Mouse (Mus musculus): ENCODE results near the gene Cnnm4.

The Cnnm4 gene

DNA sequence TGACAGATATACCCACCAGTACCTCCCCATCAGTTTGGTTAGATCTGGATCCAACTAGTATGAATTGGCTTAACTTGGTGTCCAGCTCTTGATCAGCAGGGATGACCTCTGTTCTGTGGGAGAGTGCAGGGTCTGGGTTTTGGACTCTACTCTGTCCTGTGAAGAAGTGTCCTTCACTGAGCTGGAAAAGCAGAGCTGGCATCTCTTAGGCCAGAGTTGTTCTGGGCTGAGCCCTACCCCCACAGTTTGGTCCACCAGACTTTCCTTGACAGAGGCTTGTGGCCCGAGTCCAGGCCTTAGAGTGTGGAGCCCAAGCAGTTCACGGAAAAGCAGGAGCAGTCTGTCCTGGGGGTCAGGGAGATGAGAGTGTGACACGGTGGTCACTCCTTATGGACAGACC is 3.2 kb downstream of the Cnnm4 start:
- DNase-seq, result peak; percentile 51 to 57

DNA sequence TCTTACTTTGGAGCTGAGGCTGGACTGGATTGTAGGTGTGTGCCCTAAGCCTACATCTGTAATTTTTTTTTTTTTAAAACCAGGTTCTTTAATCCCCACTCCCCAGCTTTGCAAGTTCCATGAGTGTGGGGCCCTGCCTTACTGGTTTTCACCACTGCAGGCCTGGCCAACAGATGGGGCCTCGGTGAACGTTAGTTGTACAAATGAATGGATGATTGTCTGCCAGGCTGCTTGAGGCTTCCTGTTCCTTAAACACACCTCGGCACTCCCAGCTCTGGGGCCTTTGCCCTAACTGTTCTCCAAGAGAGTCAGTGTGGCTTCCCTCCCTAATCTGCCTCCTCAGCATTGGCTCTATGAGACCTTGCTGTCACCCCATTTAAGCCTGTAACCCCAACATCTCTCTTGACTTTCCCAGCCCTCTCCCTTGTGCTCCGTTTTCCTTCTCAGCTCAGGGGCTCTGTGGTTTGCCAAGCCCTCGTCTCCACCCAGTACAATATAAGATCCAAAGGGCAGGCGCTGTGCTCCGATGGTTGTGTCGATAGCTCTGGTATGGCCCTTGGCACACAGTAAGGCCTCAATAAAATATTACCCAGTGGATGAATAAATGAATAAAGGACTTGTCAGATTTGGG is 4.2 kb downstream of the Cnnm4 start:
- peak in 1 of 2 experiments; percentile 32 for DNase-seq

DNA sequence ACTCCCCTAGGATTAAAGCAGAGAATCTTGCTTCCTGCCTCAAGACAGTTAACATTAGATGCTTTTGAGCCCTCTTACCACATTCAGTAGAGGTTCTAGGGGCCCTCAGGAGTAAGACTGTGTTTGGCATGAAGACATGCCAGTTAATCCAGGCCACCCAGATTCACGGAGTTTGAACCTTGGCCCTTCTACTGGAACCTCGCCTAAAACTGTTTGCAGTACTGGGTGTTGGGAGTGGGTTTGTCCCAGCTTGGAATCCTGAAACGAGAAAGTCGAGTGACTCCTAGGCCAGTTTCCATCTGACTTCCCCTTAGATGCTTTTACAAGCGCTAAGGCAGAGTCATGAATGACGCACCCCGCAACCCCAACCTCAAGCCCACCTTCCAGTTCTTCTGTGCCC is 5.0 kb downstream of the Cnnm4 start:
- no peak for DNase-seq

DNA sequence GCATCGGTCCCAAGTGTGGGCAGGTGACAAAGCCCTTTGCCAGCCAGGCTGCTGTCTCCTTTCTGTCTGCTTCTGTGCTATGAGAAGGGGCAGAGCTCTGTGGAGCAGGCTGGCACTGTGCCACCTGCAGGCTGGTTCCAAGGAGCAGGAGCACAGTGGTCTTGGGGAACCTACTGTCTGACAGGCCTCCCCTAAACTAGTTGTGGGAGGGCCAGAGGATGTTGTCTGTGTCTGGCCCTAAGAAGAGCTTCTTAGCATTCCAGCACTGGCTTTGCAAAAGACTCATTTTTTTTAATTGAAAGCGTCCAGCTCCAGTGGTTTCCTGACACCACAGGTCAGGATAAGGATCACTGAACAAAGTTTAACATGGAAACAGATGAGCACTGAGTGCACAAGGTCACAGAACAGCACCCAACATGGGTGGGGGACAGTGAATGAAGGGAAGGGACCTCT is 6.9 kb downstream of the Cnnm4 start:
- DNase-seq, result peak; percentile 74 to 79

DNA sequence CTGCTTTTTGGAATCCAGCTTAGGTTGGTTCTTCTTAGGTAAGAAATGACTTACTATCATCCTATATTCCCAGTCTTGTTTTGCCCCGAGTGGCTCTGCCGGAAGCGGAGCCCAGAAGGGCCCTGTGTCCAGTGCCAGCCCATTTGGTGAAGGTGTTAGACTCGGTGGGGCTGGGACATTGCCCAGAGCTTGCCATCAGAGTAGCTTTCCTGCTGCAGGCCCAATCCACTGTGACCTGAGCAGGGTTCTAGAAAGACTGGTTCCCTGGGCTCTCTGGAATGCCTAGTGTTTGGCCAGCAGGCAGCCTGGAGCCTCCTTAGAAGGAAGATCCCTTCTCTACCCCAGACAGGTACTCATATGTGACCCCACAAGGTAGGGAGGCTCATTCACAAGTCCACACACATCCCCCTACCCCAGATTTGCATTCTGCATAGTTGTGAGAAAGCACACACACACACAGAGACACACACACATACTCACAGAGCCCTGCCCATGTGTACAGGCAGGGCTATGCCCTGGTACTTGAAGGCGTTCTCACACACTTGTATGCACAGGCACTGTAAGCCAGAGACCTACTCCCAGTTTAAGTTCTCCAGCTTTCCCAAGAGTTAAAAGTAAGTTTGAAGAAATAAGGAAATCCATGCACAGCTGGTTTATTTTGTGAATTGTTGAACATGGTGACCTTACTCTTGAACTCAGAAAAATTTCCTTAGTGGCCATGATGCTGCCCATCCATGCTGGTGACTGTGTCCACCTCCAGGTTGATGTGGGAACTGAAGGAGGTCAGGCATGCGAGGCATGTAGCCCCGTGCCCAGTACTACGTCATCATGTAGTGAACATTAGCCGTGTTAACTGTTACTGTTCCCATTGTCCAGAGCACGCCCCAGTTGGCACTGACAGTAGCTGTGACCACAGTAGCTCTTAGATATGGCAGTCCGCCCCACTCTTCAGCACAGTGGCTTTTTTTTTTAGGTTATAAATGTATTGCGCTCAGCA is 8.8 kb downstream of the Cnnm4 start:
- DNase-seq, result no peak

DNA sequence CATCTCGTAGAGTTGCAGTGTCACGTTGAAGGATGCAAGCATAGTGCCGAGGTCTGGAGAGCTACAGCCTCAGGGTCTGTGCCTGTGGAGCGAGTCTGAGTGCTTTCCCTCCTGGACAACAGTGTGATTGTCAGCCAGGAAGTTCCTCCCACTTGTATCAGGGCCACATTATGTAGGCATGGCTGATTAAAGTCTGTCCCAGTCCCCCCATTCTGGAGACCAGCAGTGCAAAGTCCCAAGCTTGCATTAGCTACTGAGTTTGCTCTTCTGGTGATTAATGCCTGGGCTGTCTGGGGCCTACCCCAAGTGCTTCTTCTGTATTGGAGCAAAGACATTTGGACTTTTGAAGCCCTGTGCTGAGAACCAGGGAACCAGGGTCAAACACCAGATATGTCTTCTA is 12.4 kb downstream of the Cnnm4 start:
- DNase-seq, result no peak

DNA sequence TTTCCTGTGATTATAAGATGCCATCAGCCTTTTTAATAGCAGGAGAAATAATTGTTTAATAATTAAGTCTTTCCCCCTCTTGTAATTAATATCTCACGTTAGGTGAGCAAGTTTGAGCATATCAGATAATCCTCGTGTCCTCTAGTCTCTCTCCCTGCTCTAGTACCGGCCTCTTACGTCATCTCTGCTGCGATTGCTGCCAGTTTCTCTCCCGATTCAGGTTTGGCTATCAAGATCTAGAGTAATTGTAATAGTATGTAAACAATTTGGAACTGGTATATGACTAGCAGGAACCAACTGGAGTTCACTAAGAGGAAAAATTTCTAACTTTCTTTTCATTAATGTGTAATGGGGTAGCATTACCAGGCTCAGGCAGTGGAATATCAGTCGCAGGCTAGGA is 13.7 kb downstream of the Cnnm4 start:
- no peak for DNase-seq

DNA sequence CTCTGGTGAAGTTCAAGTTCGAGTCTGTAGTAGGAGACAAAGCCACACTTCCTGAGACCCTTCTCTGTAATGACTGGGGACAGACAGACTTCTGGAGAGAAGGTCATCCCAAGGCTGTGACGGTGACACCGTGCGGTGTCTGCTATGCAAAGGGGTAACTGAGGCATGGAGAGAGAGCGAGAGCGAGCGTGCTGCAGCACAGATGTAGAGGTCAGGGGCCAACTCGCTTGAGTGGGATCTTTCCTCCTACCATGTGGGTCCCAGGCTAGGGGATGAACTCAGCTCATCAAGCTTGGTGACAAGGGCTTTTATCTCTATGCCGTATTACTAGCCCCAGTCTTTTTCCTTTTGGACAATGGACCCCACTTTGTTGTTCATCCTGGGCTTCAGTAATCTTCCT is 15.7 kb downstream of the Cnnm4 start:
- no peak for DNase-seq

DNA sequence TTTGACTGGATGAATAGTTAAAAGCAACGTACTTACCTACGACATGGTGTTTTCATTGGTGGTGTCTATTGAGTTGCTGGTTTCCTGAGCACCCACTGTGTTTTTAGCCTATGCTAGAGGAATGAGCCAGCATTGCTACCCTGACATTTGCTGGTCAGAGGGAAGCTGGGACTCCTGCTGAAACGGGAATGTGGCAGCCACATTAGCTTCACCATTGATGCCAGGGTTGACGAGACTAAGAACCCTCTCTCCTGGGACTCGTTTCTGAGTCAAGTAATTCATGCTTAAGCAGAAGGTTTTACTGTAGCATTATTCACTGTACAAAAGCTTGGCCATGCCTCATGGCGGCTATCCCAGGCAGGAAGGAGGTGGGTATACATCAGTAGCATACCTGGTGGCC is 18.2 kb downstream of the Cnnm4 start:
- DNase-seq, result peak in 1 of 2 experiments; percentile 33

DNA sequence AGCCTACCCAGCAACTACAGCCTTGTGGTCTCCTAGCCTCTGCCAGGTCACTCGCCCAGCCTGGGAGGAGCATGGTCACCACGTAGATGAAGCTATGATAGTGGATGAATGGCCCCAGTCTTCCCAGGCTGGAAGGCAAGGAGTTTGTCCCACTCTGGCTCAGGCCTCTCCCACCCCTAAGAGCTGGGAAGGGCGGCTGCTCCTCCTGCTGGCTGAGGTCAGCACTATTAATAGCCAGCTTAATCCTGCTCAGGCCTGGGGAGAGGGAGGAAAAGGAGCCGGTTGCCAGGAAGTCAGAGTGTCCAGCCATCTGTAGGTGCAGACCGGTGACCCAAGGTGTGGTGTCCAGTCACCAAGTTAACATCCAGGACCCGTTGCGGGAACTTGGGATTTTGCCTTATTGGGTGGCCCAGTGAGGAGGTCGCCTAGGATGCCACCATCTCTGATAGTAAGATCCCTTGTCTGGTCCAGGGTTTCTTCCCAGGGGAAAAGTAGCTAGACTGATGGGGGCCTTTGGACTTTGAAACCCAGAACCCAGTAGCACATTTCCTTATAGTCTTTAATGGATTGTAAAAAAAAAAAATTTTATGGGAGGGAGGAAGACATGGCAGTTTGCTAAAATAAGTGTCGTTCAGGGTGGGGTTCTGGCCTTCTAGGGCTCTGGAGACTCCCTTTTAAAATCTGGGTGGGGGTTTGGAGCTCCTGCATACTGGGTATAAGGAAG is 21.2 kb downstream of the Cnnm4 start:
- DNase-seq, result peak; percentile 82 to 84

DNA sequence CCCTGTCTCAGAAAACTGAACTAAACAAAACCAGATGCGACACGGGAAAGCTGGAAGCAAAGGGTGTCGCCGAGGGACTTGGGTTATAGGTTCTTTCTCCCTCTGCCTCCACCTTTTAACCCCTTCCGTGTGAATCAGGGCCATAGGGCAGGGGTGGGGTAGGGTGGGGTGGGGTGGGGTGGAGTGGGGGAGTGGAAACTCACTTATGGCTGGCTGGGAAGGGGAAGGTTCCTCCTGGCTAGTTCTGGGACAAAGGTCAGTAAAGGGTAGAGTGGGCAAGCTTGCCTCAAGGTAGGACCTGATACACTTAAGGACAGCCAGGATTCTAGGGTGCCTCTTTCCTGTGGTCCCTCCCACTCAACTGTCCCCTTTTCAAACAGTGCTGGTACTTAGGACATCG is 21.9 kb downstream of the Cnnm4 start:
- DNase-seq, result no peak

DNA sequence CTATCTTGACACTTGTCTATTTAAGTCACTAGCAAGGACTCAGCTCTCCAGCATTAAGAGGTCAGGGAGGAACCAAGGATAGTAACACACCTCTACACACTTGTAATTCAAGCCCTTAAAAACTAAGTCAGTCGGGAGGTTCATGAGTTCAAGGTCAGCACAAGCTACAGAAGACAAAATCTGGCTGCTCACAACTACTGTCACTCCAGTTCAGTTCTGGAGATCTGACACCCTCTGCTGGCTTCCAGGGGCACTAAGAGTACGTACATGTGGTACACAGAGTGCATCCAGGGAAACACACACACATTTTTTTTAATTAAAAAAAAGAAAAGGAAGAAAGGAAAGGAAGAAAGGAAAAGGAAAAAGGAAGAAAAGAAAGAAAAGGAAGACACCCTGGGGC is 25.3 kb downstream of the Cnnm4 start:
- peak; percentile 70 to 72 for DNase-seq

DNA sequence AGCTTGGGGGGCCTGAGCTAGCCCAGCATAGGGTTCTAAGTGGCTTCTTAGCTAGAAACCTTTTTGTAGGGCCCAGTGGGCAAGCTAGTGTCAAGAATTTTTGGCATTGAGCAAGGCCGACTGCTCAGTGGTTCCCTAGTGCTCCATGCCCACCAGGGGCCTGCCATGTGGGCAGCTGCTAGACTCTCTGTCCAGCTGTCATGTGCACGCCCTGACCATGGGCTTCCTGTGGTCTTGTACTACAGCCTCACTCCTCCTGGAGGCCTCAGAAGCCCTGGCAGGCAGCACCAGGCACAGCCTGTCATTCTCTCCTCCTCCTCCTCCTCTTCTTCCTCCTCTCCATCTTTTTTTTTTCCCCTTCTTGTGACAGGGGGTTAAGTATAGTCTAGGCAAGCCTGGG is 25.9 kb downstream of the Cnnm4 start:
- peak; percentile 31 to 33 for DNase-seq

DNA sequence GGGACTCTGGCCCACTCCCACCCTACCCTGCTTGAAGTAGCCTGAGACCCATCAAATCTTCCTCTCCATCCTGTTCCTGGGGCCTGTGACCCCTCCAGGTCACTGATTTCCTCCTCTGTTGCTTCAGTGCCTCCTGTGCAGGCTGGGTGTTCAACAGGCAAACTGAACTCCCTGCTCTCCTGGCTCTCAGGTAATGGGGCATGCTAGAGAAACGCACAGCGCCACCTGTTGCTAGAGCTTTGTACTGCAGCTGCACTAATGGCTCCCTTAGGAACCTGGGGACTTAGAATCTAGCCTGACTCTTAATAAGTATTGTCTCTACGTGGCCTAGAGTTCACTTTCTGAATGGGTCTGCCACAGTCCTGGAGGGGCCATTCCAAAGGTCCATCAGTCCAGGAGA is 29.8 kb downstream of the Cnnm4 start:
- peak; percentile 88 to 92 for DNase-seq

DNA sequence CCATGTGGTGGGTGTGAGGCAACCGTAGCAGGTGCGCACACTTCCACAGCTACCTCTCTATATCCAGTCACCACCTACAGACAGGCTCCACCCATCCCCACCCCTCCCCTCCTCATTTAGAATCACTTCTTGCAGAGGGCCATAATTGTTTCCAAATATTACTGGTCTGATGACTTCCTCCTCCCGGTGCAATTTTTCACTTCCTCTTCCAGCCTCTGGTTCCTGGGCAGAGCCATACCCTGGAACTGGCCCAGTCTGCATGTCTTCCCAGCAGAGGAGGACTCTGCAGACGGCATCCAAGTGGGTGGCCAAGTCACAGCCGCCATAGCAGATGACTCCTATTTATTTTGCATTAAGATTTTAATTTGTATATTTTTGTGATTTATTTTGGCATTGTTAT is 36.8 kb downstream of the Cnnm4 start:
- DNase-seq, result peak; percentile 59 to 68

DNA sequence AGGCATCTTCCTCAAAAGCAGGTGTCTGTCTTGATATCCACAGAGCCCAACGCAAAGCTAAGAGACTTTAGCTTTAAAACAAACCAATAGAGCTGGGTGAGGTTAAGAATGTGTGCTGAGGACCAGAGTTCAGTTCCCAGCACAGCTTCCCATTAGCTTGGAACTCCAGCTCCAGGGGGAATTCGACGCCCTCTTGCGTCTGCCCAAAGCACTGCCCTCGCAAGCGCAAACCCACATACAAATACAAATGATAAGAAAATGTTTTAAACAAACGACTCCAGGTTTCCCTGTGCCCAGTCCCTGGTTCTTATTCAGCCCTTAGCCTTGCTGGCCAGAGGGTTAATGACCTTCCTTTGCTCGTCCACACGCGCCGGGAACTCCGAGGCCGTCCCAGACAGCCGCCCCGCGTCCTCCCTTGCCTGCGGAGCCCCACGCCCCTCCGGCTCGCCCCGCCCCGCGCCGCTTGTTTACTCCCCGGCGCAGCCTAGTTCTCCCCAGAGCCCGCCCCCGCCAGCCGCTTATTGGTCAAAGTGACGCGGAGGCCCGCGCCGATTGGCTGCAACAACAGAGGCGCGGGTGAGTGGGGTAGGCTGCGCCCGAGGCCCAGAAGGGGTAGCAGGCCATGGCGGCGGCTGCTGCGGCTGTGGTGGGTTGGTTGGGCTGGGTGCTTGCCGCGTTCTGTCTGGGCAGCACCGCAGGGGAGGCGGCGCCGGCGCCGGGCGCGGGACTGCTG is 40.0 kb downstream of the Cnnm4 start, which contains the start of gene Cnnm3:
Cnnm3 (plus strand) TSS at position 579 of the 733 bp plus-strand sequence.
- peak; percentile 100 for DNase-seq

DNA sequence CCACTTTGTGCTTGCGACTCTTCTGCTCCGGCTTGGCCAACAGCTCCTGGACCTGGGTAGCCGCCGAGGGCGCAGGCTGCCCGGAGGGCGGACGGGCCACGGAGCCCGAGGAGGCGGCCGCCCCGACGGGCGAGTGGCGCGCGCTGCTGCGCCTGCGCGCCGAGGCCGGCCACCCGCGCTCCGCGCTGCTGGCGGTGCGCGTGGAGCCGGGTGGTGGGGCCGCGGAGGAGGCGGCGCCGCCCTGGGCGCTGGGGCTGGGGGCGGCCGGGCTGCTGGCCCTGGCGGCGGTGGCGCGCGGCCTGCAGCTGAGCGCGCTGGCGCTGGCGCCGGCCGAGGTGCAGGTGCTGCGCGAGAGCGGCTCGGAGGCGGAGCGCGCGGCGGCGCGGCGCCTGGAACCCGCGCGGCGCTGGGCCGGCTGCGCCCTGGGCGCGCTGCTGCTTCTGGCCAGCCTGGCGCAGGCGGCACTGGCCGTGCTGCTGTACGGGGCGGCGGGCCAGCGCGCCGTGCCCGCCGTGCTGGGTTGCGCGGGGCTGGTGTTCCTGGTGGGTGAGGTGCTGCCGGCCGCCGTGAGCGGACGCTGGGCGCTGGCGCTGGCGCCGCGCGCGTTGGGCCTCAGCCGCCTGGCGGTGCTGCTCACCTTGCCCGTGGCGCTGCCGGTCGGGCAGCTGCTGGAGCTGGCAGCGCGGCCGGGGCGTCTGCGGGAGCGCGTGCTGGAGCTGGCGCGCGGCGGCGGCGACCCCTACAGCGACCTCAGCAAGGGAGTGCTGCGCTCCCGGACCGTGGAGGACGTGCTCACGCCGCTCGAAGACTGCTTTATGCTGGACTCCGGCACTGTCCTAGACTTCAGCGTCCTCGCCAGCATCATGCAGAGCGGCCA is 40.9 kb downstream of the Cnnm4 start:
- peak; percentile 74 to 79 for DNase-seq

DNA sequence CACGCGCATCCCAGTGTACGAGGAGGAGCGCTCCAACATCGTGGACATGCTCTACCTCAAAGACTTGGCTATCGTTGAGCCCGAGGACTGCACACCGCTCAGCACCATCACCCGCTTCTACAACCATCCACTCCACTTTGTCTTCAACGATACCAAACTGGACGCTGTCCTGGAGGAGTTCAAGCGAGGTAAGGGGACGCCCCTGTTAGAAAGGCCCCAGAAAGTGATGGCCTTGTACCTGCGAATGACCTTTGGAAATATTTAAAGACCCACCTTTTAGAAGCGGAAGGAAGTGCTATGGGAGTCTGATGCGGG is 41.5 kb downstream of the Cnnm4 start:
- no peak for DNase-seq

DNA sequence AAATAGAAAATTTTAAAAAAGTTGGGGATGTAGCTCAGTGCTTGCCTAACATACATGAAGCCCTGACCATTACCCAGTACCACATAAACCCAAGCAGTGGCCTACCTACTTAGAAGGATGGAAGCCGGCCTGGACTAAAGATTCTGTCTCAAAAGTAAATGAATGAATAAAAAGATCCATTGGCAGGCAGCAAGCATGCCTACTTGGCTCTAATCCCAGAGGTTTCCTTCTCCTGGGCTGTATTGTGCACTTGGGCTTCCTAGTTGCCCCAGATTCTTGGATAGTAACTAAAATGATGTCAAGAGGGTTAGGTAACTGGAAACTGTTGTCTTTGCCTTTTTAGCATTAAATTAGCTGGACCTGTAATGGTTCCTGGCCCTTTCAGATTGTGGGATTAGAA is 41.9 kb downstream of the Cnnm4 start:
- DNase-seq, result peak in 1 of 2 experiments; percentile 65

DNA sequence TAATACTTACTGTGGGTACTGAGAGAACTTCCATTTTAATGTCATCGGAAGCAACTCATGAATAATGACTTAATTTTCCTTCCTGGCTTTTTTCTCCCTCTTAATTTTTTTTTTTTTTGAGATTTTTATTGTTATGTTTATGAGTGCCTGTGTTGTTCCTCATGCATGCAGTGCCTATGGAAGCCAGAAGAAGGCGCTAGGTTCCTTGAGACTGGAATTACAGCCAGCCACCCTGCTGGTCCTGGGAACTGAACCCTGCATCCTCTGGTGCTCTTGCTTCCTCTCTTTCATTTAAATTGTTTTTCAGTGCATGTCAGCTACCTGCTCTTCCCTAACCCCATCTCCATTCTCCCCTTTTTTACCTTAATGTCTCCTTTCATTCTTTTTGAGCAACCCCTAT is 42.3 kb downstream of the Cnnm4 start:
- peak; percentile 83 to 85 for DNase-seq

DNA sequence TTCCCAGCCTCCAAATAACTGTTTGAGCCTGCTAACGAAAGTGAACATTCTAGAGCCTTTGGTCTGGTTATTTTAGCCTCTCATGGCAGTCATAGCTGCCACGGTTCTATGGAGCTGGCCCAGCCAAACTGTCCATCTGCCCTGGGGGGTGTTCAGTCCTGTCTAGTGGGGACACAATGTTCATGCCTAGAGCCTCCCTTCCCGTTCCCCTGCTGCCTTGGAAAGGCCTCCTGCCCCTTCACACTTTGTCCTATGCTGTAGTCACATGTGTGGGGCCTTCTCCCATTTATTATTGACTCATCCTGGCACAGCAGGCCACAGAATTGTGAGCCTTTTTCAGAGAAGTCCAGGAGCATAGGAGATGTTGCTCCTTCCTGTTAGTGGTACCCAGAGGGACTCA is 46.8 kb downstream of the Cnnm4 start:
- no peak for DNase-seq

DNA sequence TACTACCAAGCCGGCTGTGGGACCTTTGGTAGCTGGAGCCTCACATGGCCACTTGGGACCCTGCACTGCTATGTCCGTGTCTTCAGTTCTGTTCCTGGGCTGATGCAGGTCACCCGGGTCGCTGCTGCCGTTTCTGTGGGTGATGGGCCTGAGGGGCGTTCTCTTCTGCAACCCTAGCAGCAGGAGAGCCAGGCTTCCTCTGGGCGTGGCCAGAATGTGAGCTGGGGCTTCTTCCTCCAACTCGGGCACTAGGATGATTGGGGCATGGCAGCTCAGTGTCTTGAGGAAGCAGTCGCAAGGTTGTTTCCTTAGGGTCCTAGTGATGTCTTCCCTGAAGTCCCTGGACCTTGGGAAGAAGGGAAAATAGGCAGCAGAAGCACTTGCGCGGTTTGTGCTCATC is 48.2 kb downstream of the Cnnm4 start:
- no peak for DNase-seq
